Mouse (Mus musculus) CD4-positive helper T cell, adult 2 months (primary cell): ENCODE data around the gene Adtrp.

ENCODE experiments used
- DNase-seq: peaks from one replicate; pipeline ENCODE4 v3.0.0-alpha.2; 2012; ENCODE audit warnings: low read depth, missing footprints, low spot score

Gene Adtrp

DNA sequence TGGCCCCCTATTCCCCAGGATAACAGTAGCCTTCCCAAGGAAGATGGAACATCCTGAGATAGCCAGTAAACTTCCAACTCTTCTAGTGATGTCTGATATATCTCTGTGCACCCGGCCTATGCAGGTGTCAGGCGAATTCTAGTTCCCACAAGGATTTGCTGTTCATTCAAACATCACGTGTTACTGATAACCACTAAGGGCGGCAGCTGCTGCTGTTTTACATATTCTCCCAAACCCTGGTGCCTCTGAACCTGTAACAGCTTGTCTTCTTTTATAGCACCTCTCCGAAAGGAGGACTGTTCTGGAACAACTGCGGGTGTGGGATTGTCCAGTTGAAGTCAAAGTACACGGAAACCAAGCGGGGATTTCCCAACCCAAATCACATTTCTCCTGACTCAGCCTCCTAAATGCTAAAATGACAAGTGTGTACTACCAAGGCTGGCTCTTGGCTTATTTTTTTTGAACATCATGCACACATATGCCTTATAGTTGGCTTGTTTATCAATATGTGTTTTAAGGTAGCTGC is 13.8 kb downstream of the Adtrp start:
- DNase-seq, result no peak

DNA sequence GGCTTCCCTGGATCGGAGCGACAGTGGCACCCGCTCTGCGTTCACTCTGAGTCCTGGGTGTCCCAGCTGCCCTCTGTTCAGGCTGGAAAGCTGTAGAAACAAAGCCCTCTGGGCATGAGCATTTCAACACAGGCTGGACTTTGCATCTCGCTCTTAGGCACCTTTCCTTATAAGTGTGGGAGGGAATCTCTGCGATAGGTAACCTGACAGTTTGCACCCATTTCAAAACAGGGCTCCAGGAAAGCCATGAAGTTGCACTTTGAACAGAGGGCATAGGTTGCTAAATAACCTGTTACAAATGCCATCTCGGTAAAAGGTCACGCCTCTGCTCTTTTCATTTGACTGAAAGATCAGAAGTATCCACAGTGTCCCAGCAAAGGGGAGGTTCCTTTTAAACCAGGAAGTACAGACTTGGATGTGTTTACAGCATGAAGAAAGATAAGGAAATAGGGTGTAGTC is 19.2 kb downstream of the Adtrp start:
- DNase-seq, result no peak

DNA sequence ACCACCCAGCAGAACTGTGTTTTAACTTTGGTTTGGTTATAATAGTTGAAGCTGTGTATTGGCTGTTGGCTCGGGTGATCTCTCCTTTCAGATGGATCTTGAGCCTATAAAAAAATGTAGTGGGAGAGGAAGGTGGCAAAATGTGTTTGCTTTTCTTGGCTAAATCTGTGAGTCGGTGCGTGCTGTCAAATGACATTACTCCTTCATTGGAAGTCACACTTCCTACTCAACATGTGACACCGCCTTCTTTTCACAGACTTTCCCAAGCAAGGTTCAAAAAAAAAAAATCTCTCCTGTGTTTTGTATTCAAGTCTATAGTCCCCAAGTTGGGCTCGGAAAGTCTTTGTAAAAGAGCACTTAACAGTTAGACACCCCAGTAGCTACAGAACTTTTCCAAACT is 19.9 kb downstream of the Adtrp start:
- no peak for DNase-seq

DNA sequence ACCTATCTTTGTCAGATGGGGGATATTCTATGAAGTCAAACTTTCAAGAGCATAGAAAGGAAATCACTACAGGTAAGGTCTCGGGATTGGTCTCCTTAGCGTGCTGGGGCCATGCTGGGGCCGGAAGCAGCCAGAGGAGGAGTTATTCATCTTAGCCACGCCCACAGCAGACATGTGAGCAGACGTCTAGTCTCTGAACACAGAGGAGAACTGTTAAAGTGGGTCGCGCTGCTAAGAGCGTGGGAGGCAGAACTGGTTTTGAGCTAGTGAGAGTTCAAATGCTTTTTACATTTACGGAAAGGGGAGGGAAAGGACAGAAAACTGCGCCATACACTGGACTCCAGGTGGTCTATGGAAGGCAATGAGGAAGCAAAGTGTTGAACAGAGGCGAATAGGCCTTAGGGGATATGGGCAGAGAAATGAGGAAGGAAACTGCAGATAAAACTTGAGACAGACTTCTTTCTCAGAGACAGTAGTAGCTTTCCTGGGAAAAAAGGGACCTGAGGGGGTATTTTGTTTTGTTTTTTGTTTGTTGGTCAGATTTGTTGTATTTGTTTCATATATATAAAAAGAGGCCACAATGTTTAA is 22.0 kb downstream of the Adtrp start:
- DNase-seq, result peak; percentile 74

DNA sequence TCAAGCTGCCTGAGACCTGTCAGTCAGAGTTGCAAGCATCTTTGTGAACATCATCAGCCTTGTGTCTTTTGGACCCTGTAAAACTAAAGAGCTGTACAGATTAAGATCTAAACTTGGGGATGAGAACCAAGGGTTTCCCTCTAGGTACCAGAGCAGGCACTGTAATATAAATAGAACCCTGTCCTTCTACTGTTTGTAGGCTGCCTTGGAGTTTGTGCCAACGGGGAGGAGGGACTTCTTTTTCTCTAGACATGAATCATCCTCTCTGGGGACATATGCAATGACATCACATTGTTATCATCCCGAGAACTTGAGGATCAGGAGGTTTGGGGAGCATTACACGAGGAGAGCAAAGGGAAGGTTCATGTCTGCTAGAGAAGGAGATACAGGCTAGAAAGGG is 24.4 kb downstream of the Adtrp start:
- no peak for DNase-seq

DNA sequence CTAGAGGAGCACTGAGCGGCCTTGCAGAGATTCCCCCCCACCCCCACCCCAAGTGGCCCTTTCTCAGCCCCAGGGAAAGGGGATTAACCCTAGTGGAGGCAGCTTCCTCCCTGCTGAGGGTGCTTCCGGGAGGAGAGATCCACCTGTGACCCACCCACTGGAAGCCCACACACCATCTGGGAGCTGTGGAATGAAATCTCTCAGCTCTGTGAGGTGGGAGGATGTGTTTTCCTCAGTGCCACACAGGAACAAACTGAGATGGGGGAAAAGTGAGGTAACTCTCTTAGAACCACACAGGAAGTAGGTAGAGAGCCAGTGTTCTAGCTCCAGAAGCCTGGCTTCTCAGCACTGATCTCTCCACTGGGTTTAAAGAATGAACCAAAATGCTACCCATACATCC is 24.9 kb downstream of the Adtrp start:
- no peak for DNase-seq

DNA sequence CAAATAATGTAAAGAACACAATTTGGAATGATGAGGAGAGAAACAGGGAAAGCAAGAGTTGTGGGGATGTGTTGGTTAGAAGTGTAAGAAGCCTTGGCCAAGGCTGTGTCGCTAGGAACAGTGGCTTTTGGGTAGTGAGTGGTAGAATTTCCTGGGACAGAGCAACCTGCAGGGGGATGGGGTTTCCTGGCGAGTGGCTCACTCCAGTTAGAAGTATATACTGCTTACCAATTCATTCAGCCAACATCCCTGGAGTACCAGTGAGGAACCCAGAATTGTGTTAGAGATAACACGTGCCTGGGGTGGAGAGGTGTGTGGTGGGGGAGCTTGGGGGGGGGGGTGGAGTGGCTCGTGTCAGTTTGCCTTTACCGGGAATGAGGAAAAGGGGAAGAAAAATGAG is 25.4 kb downstream of the Adtrp start:
- no peak for DNase-seq

DNA sequence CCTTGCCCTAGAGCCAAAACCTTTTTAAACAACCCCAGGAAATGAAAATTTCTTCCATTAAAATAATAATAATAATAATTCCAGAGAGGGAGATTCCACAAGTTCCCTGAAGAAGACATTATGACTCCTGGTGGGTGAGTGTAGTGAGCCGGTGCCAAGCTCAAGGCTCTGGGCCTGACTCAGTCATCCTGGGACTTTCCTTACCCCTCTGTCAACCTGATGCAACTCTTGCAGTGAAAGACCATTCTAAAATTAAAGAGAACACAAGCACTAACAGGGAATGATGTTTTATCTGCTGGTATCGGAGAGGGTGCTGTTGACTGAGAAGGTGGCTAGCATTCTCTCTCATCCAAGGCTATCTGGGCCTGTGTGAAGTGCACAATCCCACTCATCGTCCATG is 26.5 kb downstream of the Adtrp start:
- DNase-seq, result no peak

DNA sequence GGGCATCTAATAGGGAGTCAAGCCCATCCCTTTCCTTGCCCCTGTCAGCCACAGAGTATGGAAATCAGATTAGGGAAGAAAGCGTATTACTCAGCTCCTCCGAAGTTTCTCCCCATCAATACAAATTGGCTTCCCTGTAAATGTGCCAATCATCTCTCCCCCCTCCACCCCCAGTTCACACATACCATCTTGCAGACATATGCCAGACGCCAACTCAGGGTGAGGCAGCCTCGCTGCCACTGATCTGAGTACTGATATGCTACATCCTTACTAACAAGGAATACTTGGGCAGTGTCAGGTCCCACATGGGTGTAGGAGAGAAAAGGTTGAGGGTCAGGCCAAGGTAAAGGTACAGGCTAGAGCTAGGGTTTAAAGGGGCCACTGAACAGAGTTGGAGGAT is 27.6 kb downstream of the Adtrp start:
- no peak for DNase-seq

DNA sequence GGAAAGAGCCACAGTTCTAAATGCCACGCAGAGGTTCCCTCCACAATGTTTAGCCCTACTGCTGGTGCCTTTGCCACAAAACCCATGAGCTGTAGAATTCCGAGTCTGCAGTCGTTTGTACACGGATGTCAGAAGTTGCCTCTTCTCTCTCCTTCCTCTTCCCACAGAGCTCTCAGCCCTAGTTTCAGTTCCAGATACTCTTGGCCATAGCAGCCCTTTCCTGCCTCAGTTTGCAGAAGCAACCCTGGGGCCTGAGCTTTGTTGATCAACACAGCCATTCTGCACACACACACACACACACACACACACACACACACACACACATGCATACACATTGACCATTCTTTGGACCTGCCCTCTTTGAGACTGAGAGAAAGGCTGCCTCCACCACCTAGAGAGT is 28.0 kb downstream of the Adtrp start:
- DNase-seq, result no peak

DNA sequence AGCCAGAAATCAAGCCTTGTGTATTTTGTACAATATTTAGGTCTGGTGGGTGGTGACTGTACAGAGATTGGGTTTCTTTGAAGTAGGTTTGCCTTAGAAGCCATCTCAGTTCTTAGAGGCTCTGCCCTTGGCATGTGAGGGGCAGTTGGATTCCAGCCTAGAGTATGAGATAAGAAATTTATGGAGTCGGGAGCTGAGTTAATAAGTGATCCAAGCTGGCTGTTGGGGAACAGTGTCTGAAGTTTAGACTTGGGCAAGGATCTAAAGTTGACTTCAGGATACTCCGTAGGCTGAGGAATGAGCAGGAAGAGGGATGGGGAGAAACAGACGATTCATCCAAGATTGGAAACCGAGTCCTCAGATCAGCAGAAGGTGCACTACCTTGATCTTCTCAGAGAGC is 29.9 kb downstream of the Adtrp start:
- DNase-seq, result no peak

DNA sequence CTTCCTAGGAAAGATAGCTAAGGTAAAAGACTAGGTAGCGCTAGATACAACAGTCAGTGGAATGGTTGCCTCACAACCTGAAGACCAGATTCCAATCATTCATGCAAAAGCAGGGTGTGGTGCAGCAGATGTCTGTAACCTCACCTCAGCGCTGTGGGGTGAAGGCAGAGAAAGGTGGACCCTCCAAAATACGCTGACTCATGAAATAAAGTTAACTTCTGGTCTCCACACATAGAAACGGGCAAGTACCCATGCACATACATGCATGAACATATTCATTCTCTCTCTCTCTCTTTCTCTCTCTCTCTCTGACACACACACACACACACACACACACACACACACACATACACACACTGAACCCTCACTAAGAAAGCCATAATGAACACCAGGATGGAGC is 30.8 kb downstream of the Adtrp start:
- no peak for DNase-seq

DNA sequence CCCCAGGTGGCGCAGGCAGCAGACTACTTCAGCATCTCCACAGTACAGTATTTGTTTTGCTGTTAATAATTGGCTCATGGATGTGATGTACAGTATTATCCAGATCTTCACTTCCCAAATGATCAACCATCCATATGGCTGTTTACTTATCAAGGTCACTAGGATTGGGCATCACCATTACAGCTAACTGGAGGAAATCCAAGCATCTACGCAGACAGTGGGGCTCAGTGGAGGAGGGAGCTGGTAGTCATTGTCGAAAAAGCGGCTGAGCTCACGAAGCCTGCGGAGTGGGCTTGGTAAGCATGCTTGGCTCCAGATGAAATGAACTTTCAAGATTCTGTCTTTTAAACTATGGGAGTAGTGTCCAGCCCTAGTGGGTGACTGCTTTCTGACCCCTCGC is 36.7 kb downstream of the Adtrp start:
- no peak for DNase-seq

DNA sequence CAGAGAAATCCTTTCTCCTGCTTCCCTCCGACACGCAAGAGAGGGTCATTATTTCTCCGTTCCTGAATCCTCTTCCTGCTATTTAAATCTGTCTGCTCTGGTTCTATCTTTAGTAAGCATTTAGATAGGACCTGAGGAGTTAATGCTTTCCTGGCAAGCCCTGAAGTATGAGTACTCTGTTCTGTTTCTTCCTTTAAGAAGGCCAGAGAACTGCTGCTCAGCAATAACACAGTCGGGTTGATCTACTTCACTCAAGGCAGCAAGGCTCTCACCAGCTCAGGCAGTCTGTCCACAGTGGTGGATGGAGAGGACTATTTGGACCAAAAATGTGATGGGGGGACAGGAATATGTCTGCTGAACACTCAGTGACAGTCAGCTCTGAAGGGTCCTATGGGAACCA is 39.7 kb downstream of the Adtrp start:
- no peak for DNase-seq

DNA sequence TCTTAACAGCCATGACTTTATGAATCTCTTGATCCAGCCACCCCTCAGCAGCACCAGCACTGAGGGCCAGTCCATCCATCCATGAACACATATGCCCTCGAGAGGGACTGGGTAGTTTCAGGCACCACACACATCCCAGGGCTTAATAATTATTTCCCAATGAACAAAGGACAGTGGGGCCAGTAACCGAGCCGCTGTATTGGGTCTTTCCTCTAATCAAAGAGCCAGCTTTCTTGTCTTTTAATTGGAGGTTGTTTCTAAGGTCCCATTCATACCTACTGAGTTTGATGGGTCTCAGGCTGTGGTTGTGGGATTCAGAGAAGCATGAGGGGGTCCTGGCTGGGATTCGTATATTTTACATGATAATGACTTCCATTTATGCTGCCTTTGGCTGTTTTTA is 40.2 kb downstream of the Adtrp start:
- no peak for DNase-seq

DNA sequence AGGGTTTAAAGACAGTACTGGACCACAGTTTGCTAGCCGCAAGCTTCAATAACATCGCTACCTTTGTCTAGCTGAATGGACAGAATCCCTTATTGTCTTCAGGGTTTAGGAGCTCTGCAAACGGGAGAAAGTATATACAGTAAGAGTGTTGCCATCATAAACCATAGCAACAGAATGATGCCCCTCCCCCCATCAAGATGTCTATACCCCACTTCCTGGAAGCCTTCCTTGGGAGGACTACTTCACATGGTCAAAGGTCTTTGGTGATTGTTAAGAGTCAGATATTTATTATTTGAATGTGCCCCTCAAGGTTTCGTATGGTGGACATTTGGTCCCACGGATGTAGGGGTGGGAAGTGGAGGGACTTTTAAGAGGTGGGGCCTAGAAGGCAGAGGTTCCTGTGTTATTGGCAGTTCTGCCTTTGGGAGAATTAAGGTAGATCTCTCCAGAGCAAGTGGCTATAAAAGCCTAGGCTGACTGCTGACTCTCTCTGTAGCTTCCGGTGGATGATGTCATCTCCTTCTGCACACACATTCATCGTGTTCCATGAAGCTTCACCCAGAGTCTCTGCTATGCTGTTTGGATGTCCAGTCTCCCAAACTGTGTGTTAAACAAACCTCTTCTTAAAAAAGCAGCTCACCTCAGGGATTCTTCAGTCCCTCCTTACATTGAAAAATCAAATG is 42.2 kb downstream of the Adtrp start:
- DNase-seq, result no peak

DNA sequence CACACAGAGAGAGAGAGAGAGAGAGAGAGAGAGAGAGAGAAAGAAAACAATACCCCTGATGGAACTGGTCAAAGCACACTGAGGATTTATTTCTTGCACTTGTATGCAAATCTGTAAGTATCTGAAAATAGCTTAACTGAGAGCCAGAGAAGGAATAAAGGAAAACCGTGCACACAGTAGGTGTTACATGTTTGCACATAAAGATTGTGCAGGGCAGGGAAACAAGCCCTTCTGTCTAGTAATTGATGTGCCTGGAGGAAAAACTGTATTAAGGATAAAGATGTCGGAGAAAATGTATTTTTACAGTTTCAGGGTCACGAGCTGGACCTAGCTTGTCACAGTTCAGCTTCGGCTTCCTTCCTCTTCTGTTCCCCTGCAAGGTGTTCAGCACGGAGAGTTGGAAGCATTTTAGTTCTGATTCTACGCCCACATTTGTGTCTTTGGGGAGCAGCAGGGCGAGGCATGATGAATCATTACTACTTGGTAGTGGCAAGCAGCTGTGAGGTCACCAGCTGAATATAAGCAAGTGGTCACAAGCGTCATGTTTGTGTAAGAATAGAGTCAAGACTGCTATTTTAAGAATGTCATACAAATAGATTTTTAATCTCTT is 43.7 kb downstream of the Adtrp start:
- no peak for DNase-seq

DNA sequence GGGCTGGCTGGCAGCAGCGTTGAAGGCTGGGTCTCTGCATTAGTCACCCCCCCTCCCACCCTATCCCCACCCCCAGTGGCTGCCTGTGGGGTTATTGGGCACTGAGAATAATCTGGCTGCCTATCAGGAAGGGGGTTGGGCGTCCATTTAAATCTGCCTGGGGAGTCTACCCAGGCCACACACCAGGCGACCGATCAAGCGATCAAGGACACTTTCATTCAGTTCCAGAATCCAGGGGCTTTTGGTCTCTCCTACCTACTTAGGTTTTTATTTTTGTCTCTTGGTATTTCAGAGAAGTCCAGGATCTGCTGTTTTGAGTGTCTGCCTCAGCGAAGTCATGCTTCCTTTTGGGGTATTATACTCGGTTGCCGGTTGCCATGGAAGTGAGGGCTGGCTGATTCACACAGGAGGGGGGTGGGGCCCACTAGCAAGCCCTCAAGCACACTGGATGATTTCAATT is 46.3 kb downstream of the Adtrp start:
- DNase-seq, result no peak

DNA sequence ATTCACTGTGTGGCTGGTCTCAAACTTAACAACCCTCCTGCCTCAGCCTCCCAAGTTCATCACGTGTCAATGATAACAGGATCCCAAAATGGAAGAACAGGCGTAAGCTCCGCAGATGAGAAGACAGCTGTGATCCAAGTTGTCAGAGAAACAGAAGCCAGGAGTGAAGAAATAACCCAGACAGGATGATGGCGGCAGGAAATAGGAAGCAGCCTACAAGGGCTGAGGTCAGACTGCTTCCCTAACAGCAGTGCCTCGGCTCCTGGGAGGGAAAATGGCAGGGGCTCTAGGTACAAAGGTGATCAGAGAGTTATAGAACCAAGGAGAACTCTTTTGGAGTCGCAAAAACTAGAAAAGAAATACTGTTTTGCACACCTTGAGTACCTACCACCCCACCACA is 54.6 kb downstream of the Adtrp start:
- no peak for DNase-seq

DNA sequence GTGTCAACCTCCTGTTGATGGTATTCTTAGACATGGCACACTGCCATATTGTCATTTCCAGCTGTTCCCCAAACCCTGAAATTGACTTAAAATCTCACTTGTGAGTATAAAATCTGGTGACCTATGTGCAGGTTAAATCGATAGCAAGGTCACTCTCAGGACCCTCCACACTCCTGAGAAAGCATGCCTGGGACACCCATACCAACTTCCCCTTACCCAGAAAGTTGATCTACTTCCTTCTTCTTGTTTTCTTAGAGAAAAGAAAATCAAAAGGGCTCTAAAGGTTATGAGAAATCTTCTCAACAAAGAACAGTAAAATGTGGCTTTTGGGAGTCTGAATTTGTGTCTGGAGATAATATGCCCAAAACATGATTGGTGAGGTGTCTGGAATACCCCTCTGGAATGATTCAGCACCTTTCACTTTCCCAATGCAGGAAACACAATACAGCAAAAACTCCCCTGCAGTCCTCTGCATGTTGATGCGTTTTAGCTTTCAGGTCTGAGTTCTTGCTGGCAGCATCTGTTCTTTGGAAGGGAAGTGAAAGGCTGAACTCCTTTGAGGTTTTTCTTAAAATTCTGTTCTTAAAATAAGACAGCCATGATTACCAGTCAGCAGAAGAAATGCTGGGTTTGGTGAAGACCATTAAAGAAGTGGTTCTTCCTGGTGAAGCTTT is 59.5 kb downstream of the Adtrp start:
- DNase-seq, result no peak

DNA sequence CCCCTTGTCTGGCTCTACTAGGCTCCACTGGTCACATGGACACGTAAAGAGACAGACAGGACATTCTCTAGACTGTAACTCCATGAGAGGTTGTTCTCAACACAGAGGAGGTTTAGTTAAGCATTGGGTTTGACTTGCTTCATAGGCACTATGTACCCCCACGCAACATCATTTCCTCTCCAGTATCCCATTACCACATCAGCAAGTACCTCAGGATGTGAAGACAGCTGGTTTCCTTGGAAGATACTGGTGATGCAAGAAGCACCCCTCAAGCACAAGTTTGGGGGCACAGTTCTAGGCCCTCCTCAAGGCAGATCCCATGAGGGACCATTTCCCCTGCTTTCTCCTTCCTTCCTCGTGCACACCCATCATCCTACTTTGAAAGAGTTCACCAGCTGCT is 60.8 kb downstream of the Adtrp start:
- DNase-seq, result no peak

DNA sequence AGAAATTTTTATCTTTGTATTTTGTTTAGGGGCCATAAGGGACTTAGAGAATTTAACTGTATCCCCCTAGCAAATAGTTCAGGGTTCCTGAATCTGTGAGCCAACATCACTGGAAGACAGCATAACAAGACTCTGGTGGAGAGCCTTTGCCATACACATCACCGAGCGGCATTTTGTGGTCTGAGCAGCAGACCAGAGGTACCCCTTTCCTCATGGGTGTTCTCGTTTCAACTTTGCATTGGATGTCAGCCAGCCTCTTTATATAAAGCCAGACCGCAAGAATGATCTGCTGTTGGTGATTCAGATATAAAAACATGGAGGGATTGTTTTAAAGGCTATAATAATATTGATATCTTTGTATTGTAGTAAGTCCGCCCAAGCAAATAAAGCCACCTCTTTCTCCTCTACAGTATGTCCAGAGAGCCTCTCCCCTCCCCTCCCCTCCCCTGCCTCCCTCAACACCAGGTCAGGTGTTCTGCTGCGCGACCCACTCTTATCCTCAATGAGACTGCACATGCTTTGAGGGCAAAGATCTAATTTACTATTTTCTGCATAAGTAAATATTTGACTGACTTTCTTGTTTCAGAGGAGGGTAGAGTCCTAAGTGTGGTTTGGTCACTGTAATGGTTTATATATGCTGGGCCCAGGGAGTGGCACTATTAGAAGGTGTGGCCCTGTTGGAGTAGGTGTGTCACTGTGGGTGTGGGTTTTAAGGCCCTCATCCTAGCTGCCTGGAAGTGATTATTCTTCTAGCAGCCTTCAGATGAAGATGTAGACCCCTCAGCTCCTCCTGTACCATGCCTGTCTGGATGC is 62.4 kb downstream of the Adtrp start:
- no peak for DNase-seq
